Comparison of ENCODE assay signal across 14 mouse cellular contexts in the genomic region with DNA sequence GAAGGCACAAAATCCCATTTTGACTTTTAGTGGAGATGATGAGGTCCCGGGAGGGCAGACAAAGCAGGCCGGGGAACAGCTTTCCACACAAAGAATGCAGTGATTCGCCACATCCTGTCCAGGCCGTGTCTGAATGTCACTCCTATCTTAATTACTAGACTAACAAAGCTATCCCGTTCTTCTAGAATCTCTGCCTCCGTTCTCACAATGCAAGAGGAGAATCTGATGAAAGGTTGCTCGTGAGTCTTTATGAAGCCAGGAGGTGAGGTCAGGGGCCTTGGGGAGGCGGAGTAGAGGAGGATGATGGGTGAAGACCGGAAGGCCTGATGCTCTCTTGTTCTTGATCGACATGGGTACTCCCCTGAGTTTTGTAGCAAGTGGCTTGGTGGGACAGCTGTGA.
DNase-seq lines count a peak whose midpoint lies in the region; ATAC-seq and TF ChIP-seq lines count a peak whose summit lies in the region.
"Had no signal": no experiment of that assay in that cellular context is flagged by ENCODE, and none has a peak within 500 bp of the region (broad histone marks: within the 10 kb centered on the region; RNA-seq: fewer than 3 reads in every experiment).

No protein-coding gene starts in this region.

- H3K4me1 ChIP-seq in forebrain, embryonic 12.5 days: peaks cover 29% of the 10 kb centered on the region
- H3K4me1 ChIP-seq in forebrain, embryonic 11.5 days (replicated peaks; ENCODE audit: control insufficient read depth, insufficient read depth, low read length): no peaks in the 10 kb centered on the region; the same call in 1 of the 2 replicates
- peaks cover 30% of the 10 kb centered on the region for H3K4me1 ChIP-seq in limb, embryonic 13.5 days
- peaks cover 23% of the 10 kb centered on the region for H3K4me1 ChIP-seq in limb, embryonic 10.5 days
- H3K4me1 ChIP-seq in midbrain, embryonic 11.5 days (ENCODE audit: control insufficient read depth, insufficient read depth, low read length): peaks cover 6% of the 10 kb centered on the region; the same call in 1 of the 2 replicates
- peaks cover 15% of the 10 kb centered on the region for H3K4me1 ChIP-seq in neural tube, embryonic 15.5 days

- H3K4me3 ChIP-seq in forebrain, embryonic 12.5 days (replicated peaks): no peak overlapping the region
- H3K4me3 ChIP-seq in forebrain, embryonic 11.5 days (ENCODE audit: low read depth, low read length): no peak overlapping the region
- no peak overlapping the region for H3K4me3 ChIP-seq in limb, embryonic 13.5 days
- no peak overlapping the region for H3K4me3 ChIP-seq in limb, embryonic 10.5 days
- no peak overlapping the region for H3K4me3 ChIP-seq in midbrain, embryonic 11.5 days (ENCODE audit: low read depth, low read length)
- H3K4me3 ChIP-seq in neural tube, embryonic 15.5 days (replicated peaks): no peak overlapping the region
- H3K4me3 ChIP-seq in layer of hippocampus, adult 2 months: no peak overlapping the region
- H3K4me3 ChIP-seq: embryonic facial prominence, embryonic 12.5 days; left cerebral cortex, adult 2 months had no signal

- TF ChIP-seq CTCF in layer of hippocampus, adult 2 months (conservative IDR thresholded peaks at IDR 0.05): no peak

- ATAC-seq in forebrain, embryonic 12.5 days (ENCODE audit: low FRiP score): no peak
- no peak for ATAC-seq in forebrain, embryonic 11.5 days (replicated peaks; ENCODE audit: low FRiP score)
- no peak for ATAC-seq in limb, embryonic 13.5 days (ENCODE audit: low FRiP score, low read depth)
- ATAC-seq in midbrain, embryonic 11.5 days (ENCODE audit: low FRiP score): no peak
- ATAC-seq in neural tube, embryonic 15.5 days (ENCODE audit: low FRiP score): peak; percentile 31; the same call in 1 of the 2 replicates

- WGBS in forebrain, embryonic 12.5 days: 39% methylated on average over 10 of the region's 10 CpGs
- WGBS in forebrain, embryonic 11.5 days: 49% methylated on average over 10 of the region's 10 CpGs
- 71% methylated on average over 10 of the region's 10 CpGs for WGBS in limb, embryonic 13.5 days
- 80% methylated on average over 10 of the region's 10 CpGs for WGBS in limb, embryonic 10.5 days
- WGBS in midbrain, embryonic 11.5 days: 52% methylated on average over 10 of the region's 10 CpGs
- WGBS in neural tube, embryonic 15.5 days: 22% methylated on average over 10 of the region's 10 CpGs

- DNase-seq in forebrain, embryonic 11.5 days (ENCODE audit: low spot score): no peak
- no peak for DNase-seq in limb, embryonic 10.5 days (ENCODE audit: low spot score)
- no peak for DNase-seq in midbrain, embryonic 11.5 days (ENCODE audit: low spot score, missing footprints)
- no peak for DNase-seq in testis, postnatal 14 days (ENCODE audit: low spot score)
- DNase-seq in layer of hippocampus, adult 2 months (ENCODE audit: low spot score in 2 of 2): no peak
- DNase-seq: cerebellum, adult 2 months; heart, adult 18-20 months; heart, postnatal 4 days; lung, postnatal 10 days had no signal

- H3K27me3 ChIP-seq in forebrain, embryonic 12.5 days: peaks cover 8% of the 10 kb centered on the region; the same call in 1 of the 2 replicates
- H3K27me3 ChIP-seq in forebrain, embryonic 11.5 days (ENCODE audit: control insufficient read depth, insufficient read depth, low read length): no peaks in the 10 kb centered on the region
- no peaks in the 10 kb centered on the region for H3K27me3 ChIP-seq in limb, embryonic 13.5 days
- H3K27me3 ChIP-seq in limb, embryonic 10.5 days (ENCODE audit: low read depth, poor library complexity, severe bottlenecking): no peaks in the 10 kb centered on the region
- H3K27me3 ChIP-seq in midbrain, embryonic 11.5 days (ENCODE audit: control insufficient read depth, insufficient read depth, low read length): no peaks in the 10 kb centered on the region
- H3K27me3 ChIP-seq in neural tube, embryonic 15.5 days (replicated peaks): no peaks in the 10 kb centered on the region
- H3K27me3 ChIP-seq: embryonic facial prominence, embryonic 12.5 days had no signal

- no peak overlapping the region for H3K9ac ChIP-seq in forebrain, embryonic 12.5 days
- no peak overlapping the region for H3K9ac ChIP-seq in forebrain, embryonic 11.5 days (ENCODE audit: low read length)
- no peak overlapping the region for H3K9ac ChIP-seq in limb, embryonic 13.5 days
- H3K9ac ChIP-seq in midbrain, embryonic 11.5 days (ENCODE audit: low read length): no peak overlapping the region
- H3K9ac ChIP-seq in neural tube, embryonic 15.5 days (replicated peaks): no peak overlapping the region
- H3K9ac ChIP-seq: embryonic facial prominence, embryonic 12.5 days had no signal

- H3K4me2 ChIP-seq in forebrain, embryonic 12.5 days: no peak overlapping the region
- no peak overlapping the region for H3K4me2 ChIP-seq in forebrain, embryonic 11.5 days (ENCODE audit: low read depth, low read length, severe bottlenecking)
- H3K4me2 ChIP-seq in limb, embryonic 13.5 days (replicated peaks): peak overlapping the region; percentile 7; the same call in 1 of the 2 replicates
- no peak overlapping the region for H3K4me2 ChIP-seq in midbrain, embryonic 11.5 days
- peak overlapping the region; percentile 40 for H3K4me2 ChIP-seq in neural tube, embryonic 15.5 days
- H3K4me2 ChIP-seq: embryonic facial prominence, embryonic 12.5 days had no signal

- H3K27ac ChIP-seq in forebrain, embryonic 12.5 days: peak overlapping the region; percentile 82
- H3K27ac ChIP-seq in forebrain, embryonic 11.5 days (ENCODE audit: low read depth, low read length): no peak overlapping the region
- H3K27ac ChIP-seq in limb, embryonic 13.5 days: no peak overlapping the region
- H3K27ac ChIP-seq in limb, embryonic 10.5 days: no peak overlapping the region
- H3K27ac ChIP-seq in midbrain, embryonic 11.5 days (ENCODE audit: low read depth, low read length): 0 out of 2 replicates have a peak overlapping the region, but pooled peaks have one; percentile 30
- H3K27ac ChIP-seq in neural tube, embryonic 15.5 days (replicated peaks): peak overlapping the region; percentile 64; the same call in 1 of the 2 replicates
- H3K27ac ChIP-seq in layer of hippocampus, adult 2 months: no peak overlapping the region
- H3K27ac ChIP-seq: embryonic facial prominence, embryonic 12.5 days; left cerebral cortex, adult 2 months had no signal

- no peaks in the 10 kb centered on the region for H3K36me3 ChIP-seq in forebrain, embryonic 12.5 days (replicated peaks)
- no peaks in the 10 kb centered on the region for H3K36me3 ChIP-seq in forebrain, embryonic 11.5 days (ENCODE audit: control insufficient read depth, insufficient read depth, low read length)
- no peaks in the 10 kb centered on the region for H3K36me3 ChIP-seq in limb, embryonic 13.5 days
- H3K36me3 ChIP-seq in limb, embryonic 10.5 days: no peaks in the 10 kb centered on the region
- no peaks in the 10 kb centered on the region for H3K36me3 ChIP-seq in midbrain, embryonic 11.5 days (ENCODE audit: control insufficient read depth, insufficient read depth, low read length)
- H3K36me3 ChIP-seq in neural tube, embryonic 15.5 days: no peaks in the 10 kb centered on the region
- H3K36me3 ChIP-seq: embryonic facial prominence, embryonic 12.5 days had no signal

- no peaks in the 10 kb centered on the region for H3K9me3 ChIP-seq in forebrain, embryonic 12.5 days
- no peaks in the 10 kb centered on the region for H3K9me3 ChIP-seq in forebrain, embryonic 11.5 days (ENCODE audit: control insufficient read depth, low read length)
- no peaks in the 10 kb centered on the region for H3K9me3 ChIP-seq in limb, embryonic 13.5 days
- H3K9me3 ChIP-seq in limb, embryonic 10.5 days (replicated peaks): no peaks in the 10 kb centered on the region
- H3K9me3 ChIP-seq in midbrain, embryonic 11.5 days (ENCODE audit: control insufficient read depth, low read length): no peaks in the 10 kb centered on the region
- H3K9me3 ChIP-seq in neural tube, embryonic 15.5 days (replicated peaks): no peaks in the 10 kb centered on the region
- H3K9me3 ChIP-seq: embryonic facial prominence, embryonic 12.5 days had no signal

Comparison
In these comparisons a context has a peak if more than half of its experiments do, and no peak if none do; other contexts are left out.
1. H3K27ac ChIP-seq: peak in forebrain, embryonic 12.5 days (single experiment), midbrain, embryonic 11.5 days (single experiment) and neural tube, embryonic 15.5 days (single experiment); none in forebrain, embryonic 11.5 days (single experiment), limb, embryonic 13.5 days (single experiment), limb, embryonic 10.5 days (single experiment) and layer of hippocampus, adult 2 months (single experiment).
2. H3K4me2 ChIP-seq: peak in limb, embryonic 13.5 days (single experiment) and neural tube, embryonic 15.5 days (single experiment); none in forebrain, embryonic 12.5 days (single experiment), forebrain, embryonic 11.5 days (single experiment) and midbrain, embryonic 11.5 days (single experiment).